Mouse (Mus musculus) heart, embryonic 13.5 days (tissue): ENCODE results near the gene Samd10. TPM values are rescaled to one million over a fixed set of nuclear protein-coding genes. Genes with fewer than 3 reads are reported as not detected.
A peak's percentile ranks its signal among the peaks of the same experiment; 100 is the strongest.

Experiments
- ATAC-seq: fragments of 200-750 bp; cut with Nextera tagmentation; 2 replicates; pipeline ENCODE4 v1.8.0; 2017; ENCODE audit warnings: moderate TSS enrichment; ENCODE audit not compliant: insufficient number of reproducible peaks, low FRiP score, low TSS enrichment; ENCODE audit errors: extremely low read depth
- H3K27ac ChIP-seq: fragments of 300-500 bp; sonication (generic); replicated peaks from 2 replicates; pipeline ENCODE4 v1.5.1; 2015; ENCODE audit warnings: moderate library complexity, mild to moderate bottlenecking, inconsistent platforms
- H3K27me3 ChIP-seq: fragments of 300-500 bp; sonication (generic); replicated peaks from 2 replicates; pipeline ENCODE4 v1.6.1; 2015; ENCODE audit warnings: mild to moderate bottlenecking, inconsistent platforms
- H3K36me3 ChIP-seq: fragments of 300-500 bp; sonication (generic); 2 replicates; pipeline ENCODE4 v1.6.1; 2015; ENCODE audit warnings: mild to moderate bottlenecking, inconsistent platforms
- H3K4me1 ChIP-seq: fragments of 300-500 bp; sonication (generic); 2 replicates; pipeline ENCODE4 v1.6.1; 2015; ENCODE audit warnings: inconsistent platforms
- H3K4me2 ChIP-seq: fragments of 300-500 bp; sonication (generic); 2 replicates; pipeline ENCODE4 v1.6.1; 2015; ENCODE audit warnings: inconsistent platforms, mild to moderate bottlenecking, moderate library complexity
- H3K4me3 ChIP-seq: fragments of 300-500 bp; sonication (generic); 2 replicates; pipeline ENCODE4 v1.5.1; 2015; ENCODE audit warnings: moderate library complexity, mild to moderate bottlenecking, inconsistent platforms
- H3K9ac ChIP-seq: fragments of 300-500 bp; sonication (generic); 2 replicates; pipeline ENCODE4 v1.6.1; 2015; ENCODE audit warnings: inconsistent platforms, mild to moderate bottlenecking, moderate library complexity
- H3K9me3 ChIP-seq: fragments of 300-500 bp; sonication (generic); 2 replicates; pipeline ENCODE4 v1.6.1; 2016; ENCODE audit warnings: inconsistent platforms
- WGBS: fragments of 180-500 bp; shearing (Covaris S2); methylation state at CpG from one replicate; pipeline ENCODE4 v1.1.7; 2015; ENCODE audit warnings: mixed read lengths; 5-methylcytosine and 5-hydroxymethylcytosine counted together
- polyA plus RNA-seq: library from polyadenylated mRNA; unstranded; fragments of >200 nt; fragmentation: Nextera tagmentation; extraction: Ambion mirVana; gene quantifications from 2 replicates; pipeline ENCODE4 v1.2.1, GENCODE M21; 2015

Gene Samd10
- polyA plus RNA-seq, 1 experiment from 2014 or later = 12.8 TPM

- Histone ChIP-seq H3K9me3 (no peaks in the 10 kb centered on the region), H3K27ac (peak overlapping the region; percentile 97), H3K4me3 (peak overlapping the region; percentile 91), H3K4me1 (peaks cover 46% of the 10 kb centered on the region), H3K27me3 (no peaks in the 10 kb centered on the region), H3K4me2 (peak overlapping the region; percentile 92), H3K9ac (peak overlapping the region; percentile 97), H3K36me3 (peaks cover 35% of the 10 kb centered on the region)
- under 1% methylated on average over 49 of the region's 49 CpGs for WGBS
- ATAC-seq = peak; percentile 70
These were observed 17.5 kb downstream of the Samd10 start for GRCm38 (mm10) chr2:181581402-181582120.

DNA sequence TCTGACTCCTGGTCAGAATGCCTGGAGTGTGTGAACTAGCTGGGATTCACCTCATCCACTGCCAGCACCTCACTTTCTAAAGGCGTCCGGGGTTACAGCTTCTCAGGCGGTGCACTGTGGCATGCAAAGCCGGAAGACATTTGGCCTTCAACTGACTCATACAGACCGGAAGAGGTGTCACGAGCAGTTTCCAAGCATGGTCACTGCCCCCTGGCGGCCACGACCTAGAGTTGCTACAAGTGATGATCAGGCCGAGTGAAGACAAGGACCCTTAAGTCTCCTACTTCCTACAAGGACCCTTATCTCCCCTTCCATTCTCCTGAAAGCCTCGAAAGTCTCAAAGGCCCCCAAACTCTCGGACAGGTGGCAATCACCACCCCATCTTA, 18.0 kb downstream of the Samd10 start:
- Histone ChIP-seq H3K9me3 (no peaks in the 10 kb centered on the region), H3K4me3 (peak overlapping the region; percentile 91), H3K4me2 (peak overlapping the region; percentile 92), H3K4me1 (peaks cover 48% of the 10 kb centered on the region), H3K27ac (peak overlapping the region; percentile 97), H3K36me3 (peaks cover 29% of the 10 kb centered on the region), H3K27me3 (no peaks in the 10 kb centered on the region), H3K9ac (peak overlapping the region; percentile 97)
- peak; percentile 61 for ATAC-seq
- WGBS = under 1% methylated on average over 11 of the region's 11 CpGs

DNA sequence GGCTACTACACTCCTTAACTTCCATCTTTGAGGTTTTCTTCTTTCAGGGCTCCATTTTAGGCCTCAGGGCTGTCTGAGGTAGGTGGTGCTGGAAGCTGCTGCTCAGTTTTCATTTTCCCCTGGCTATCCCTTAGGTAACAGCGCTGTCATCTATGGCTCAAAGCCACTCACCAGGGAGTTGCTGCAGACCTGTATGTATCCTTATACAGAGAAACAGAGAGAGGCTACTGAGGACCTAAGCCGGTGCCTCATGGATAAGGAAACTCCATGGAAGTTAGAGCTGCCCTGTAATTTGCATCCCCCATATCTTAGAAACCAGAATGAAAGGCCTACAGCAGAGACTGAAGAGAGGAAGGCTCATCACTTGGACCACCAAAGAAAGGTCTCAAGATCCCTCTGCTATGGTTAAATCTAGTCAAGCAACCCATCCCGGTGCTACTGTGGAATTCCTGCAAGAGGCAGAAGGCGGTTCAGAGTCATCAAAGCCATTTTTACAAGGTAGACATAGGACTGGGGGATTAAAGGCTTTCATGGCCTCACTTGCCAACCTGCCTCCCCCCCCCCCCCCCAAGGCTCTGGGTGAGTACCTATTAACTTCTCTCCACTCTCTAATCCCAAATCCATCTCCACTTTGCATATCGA, 18.8 kb downstream of the Samd10 start:
- Histone ChIP-seq H3K4me2 (peak overlapping the region; percentile 92), H3K27ac (peak overlapping the region; percentile 97), H3K9me3 (no peaks in the 10 kb centered on the region), H3K9ac (peak overlapping the region; percentile 97), H3K4me3 (peak overlapping the region; percentile 91), H3K27me3 (no peaks in the 10 kb centered on the region), H3K36me3 (peaks cover 22% of the 10 kb centered on the region), H3K4me1 (peaks cover 48% of the 10 kb centered on the region)
- ATAC-seq = no peak
- 71% methylated on average over 5 of the region's 5 CpGs for WGBS

- Histone ChIP-seq H3K36me3 (peaks cover 18% of the 10 kb centered on the region), H3K9ac (peak overlapping the region; percentile 97), H3K4me1 (peaks cover 48% of the 10 kb centered on the region), H3K4me2 (peak overlapping the region; percentile 92; the same call in 1 of the 2 replicates), H3K27ac (0 out of 2 replicates have a peak overlapping the region, but pooled peaks have one; percentile 58), H3K27me3 (no peaks in the 10 kb centered on the region), H3K9me3 (no peaks in the 10 kb centered on the region), H3K4me3 (no peak overlapping the region)
- ATAC-seq = no peak
- 92% methylated on average over 1 of the region's 1 CpGs for WGBS
These were observed 19.3 kb downstream of the Samd10 start for GRCm38 (mm10) chr2:181579681-181580080.

DNA sequence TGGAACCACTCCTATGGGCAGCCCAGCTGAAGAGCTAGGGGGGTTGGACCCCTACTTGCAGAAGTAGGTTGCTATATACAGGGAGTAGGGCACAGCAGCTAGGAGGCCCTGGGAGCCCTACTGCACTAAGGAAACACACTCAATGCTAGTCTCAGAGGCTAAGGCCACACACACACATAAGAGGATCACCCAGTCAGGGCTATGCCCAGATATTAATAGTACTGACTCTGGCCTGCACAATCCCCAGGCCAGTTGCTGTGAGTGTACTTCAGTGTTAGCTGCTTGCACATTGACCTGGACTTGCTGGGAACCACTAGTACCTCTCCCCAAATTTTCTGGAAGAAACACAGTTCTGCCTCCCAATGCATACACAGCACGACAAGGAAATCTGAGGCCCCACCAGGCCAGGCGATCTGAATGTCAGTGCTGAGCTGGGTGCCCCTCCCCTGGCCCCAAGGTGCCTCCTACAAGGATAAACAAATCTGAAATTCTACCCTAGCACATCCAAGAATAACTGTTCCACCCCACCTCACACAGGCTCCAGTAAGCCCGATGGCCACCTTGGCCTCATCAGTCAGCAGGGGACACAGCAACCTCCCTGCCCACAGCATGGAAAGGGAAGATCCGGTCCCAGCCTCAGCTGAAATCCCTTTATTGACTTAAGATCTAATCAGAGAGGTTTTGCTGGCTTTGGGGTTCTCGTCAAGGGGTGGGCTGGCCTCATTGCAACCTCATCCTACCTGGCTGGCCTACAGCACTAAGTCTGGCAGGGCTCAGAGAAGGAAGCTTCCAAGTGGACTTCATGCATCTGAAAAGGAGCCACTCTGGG, 20.0 kb downstream of the Samd10 start:
- peak overlapping the region; percentile 97 for H3K9ac ChIP-seq
- no peak overlapping the region for H3K4me3 ChIP-seq
- peaks cover 18% of the 10 kb centered on the region for H3K36me3 ChIP-seq
- peak overlapping the region; percentile 24; the same call in 1 of the 2 replicates for H3K4me2 ChIP-seq
- H3K4me1 ChIP-seq = peaks cover 48% of the 10 kb centered on the region
- H3K9me3 ChIP-seq = no peaks in the 10 kb centered on the region
- peak overlapping the region; percentile 58 for H3K27ac ChIP-seq
- ATAC-seq = no peak
- H3K27me3 ChIP-seq = no peaks in the 10 kb centered on the region
- WGBS = 33% methylated on average over 5 of the region's 5 CpGs

- H3K4me3 ChIP-seq = no peak overlapping the region
- no peaks in the 10 kb centered on the region for H3K27me3 ChIP-seq
- H3K36me3 ChIP-seq = peaks cover 19% of the 10 kb centered on the region
- H3K4me1 ChIP-seq = peaks cover 48% of the 10 kb centered on the region
- H3K9me3 ChIP-seq = no peaks in the 10 kb centered on the region
- peak overlapping the region; percentile 25 for H3K4me2 ChIP-seq
- 42% methylated on average over 7 of the region's 7 CpGs for WGBS
- peak overlapping the region; percentile 97 for H3K9ac ChIP-seq
- no peak for ATAC-seq
- peak overlapping the region; percentile 58 for H3K27ac ChIP-seq
These were observed 20.9 kb downstream of the Samd10 start for GRCm38 (mm10) chr2:181577981-181578581.

DNA sequence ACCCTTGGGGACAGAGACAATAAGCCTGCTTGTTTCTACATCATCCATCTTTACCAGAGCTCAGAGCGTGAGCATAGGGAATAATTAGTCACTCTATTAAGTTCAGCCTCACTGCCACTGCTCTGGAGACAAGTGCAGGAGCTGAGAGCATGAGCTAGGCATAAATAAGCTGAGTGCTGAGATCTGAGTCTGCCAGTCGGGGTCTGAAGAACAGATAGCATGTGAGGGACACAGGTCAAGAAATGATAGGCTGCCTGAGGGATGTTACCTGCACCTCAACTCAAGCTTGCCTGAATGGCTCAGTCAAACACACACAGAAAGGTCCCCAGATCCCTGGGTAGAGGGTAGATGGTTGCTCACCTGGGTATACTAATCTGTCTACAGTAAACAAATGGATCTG, 21.9 kb downstream of the Samd10 start:
- Histone ChIP-seq H3K9me3 (no peaks in the 10 kb centered on the region), H3K4me3 (no peak overlapping the region), H3K27me3 (no peaks in the 10 kb centered on the region), H3K4me2 (no peak overlapping the region), H3K9ac (no peak overlapping the region), H3K27ac (no peak overlapping the region), H3K4me1 (peaks cover 45% of the 10 kb centered on the region), H3K36me3 (peaks cover 26% of the 10 kb centered on the region)
- WGBS = 63% methylated on average over 2 of the region's 2 CpGs
- no peak for ATAC-seq

DNA sequence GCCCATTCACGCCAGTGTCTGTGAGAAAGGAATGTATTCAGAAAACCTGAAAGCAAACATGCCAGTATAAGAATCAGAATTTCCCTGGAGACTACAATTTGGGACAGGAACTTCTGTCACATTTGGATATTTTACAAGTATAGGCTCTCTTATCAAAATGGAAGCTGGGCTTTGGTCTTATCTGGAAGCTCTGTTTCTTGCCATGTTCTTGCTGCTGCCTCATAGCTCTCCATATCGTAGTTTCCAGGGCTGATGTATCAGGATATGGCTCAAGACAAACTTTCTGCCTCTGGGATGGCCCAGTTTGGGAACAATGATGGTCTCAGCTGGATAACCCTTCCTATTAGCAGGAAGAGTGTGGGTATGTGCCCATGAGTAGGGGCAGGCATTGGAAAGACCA, 22.4 kb downstream of the Samd10 start:
- 73% methylated on average over 2 of the region's 2 CpGs for WGBS
- H3K9me3 ChIP-seq = no peaks in the 10 kb centered on the region
- H3K27me3 ChIP-seq = no peaks in the 10 kb centered on the region
- no peak for ATAC-seq
- peaks cover 43% of the 10 kb centered on the region for H3K4me1 ChIP-seq
- H3K4me3 ChIP-seq = no peak overlapping the region
- H3K9ac ChIP-seq = no peak overlapping the region
- H3K27ac ChIP-seq = no peak overlapping the region
- H3K4me2 ChIP-seq = no peak overlapping the region
- peaks cover 31% of the 10 kb centered on the region for H3K36me3 ChIP-seq

- H3K36me3 ChIP-seq = peaks cover 35% of the 10 kb centered on the region
- no peaks in the 10 kb centered on the region for H3K9me3 ChIP-seq
- no peak overlapping the region for H3K9ac ChIP-seq
- H3K27ac ChIP-seq = no peak overlapping the region
- no peaks in the 10 kb centered on the region for H3K27me3 ChIP-seq
- WGBS = 92% methylated on average over 7 of the region's 7 CpGs
- H3K4me3 ChIP-seq = no peak overlapping the region
- H3K4me1 ChIP-seq = peaks cover 42% of the 10 kb centered on the region
- ATAC-seq = no peak
- H3K4me2 ChIP-seq = no peak overlapping the region
These were observed 24.0 kb downstream of the Samd10 start for GRCm38 (mm10) chr2:181574921-181575545.

- no peak for ATAC-seq
- 91% methylated on average over 9 of the region's 9 CpGs for WGBS
- Histone ChIP-seq H3K4me1 (peaks cover 32% of the 10 kb centered on the region), H3K9me3 (no peaks in the 10 kb centered on the region), H3K27ac (no peak overlapping the region), H3K9ac (no peak overlapping the region), H3K36me3 (peaks cover 44% of the 10 kb centered on the region), H3K4me2 (no peak overlapping the region), H3K4me3 (no peak overlapping the region), H3K27me3 (no peaks in the 10 kb centered on the region)
These were observed 25.1 kb downstream of the Samd10 start for GRCm38 (mm10) chr2:181573961-181574360.
